In genomic region chr11:58235152-58235551, GRCm38 (mm10) we compare ENCODE assay signal across 9 mouse cellular contexts. TPM values are rescaled to one million over a fixed set of nuclear protein-coding genes. Genes with fewer than 3 reads are reported as not detected.
A peak's percentile ranks its signal among the peaks of the same experiment; 100 is the strongest.
DNase-seq lines count a peak whose midpoint lies in the region; ATAC-seq lines count a peak whose summit lies in the region.
"Had no signal": no experiment of that assay in that cellular context is flagged by ENCODE, and none has a peak within 500 bp of the region (broad histone marks: within the 10 kb centered on the region; RNA-seq: fewer than 3 reads in every experiment).

No protein-coding gene starts in this region.

- DNase-seq in heart, adult 18-20 months, result peak; percentile 42 to 49
- peak; percentile 67 to 68 for DNase-seq in B cell, adult 2 months
- DNase-seq in kidney, postnatal 25 days, result peak; percentile 60 to 67
- DNase-seq in retina, embryonic 14.5 days (ENCODE audit: low spot score), result peak; percentile 43
- no peak for DNase-seq in frontal cortex, postnatal 14 days (ENCODE audit: low spot score in 2 of 2)
- DNase-seq in left cerebral cortex, adult 18-20 months (ENCODE audit: low spot score in 2 of 2), result no peak

- no peaks in the 10 kb centered on the region for H3K9me3 ChIP-seq in heart, embryonic 11.5 days (replicated peaks; ENCODE audit: control insufficient read depth, low read length)

- no peak overlapping the region for H3K4me3 ChIP-seq in heart, embryonic 11.5 days (ENCODE audit: low read depth, low read length)

- H3K27ac ChIP-seq in heart, embryonic 11.5 days (ENCODE audit: low read depth, low read length), result no peak overlapping the region

- H3K27me3 ChIP-seq in heart, embryonic 11.5 days (ENCODE audit: control insufficient read depth, insufficient read depth, low read length), result no peaks in the 10 kb centered on the region

- peaks cover 3% of the 10 kb centered on the region; the same call in 1 of the 2 replicates for H3K4me1 ChIP-seq in heart, embryonic 11.5 days (ENCODE audit: control insufficient read depth, insufficient read depth, low read length)

- WGBS in heart, embryonic 11.5 days (ENCODE audit: insufficient replicate concordance), result 9% methylated on average over 6 of the region's 6 CpGs

- H3K9ac ChIP-seq in heart, embryonic 11.5 days (ENCODE audit: low read depth, low read length), result no peak overlapping the region

- no peaks in the 10 kb centered on the region for H3K36me3 ChIP-seq in heart, embryonic 11.5 days (ENCODE audit: control insufficient read depth, insufficient read depth, low read length)

- ATAC-seq in heart, embryonic 11.5 days (replicated peaks; ENCODE audit: insufficient number of reproducible peaks, low FRiP score, low TSS enrichment), result no peak
- peak; percentile 71 for ATAC-seq in activated CD4-positive, CD25-positive, alpha-beta regulatory T cell, adult 4 months

- no peak overlapping the region for H3K4me2 ChIP-seq in heart, embryonic 11.5 days

RNA-seq across cellular contexts. Expression of gene Irgm2, which starts 35.7 kb away (rescaled TPM):
- total RNA-seq in heart, adult 18-20 months (2021), result 10 to 100 TPM; 10.0 to 30.3 TPM
- polyA plus RNA-seq in heart, embryonic 11.5 days (2014; fragmentation: Nextera tagmentation; extraction: Ambion mirVana), result 1.4 and 1.6 TPM in 2 replicates
- polyA plus RNA-seq in activated CD4-positive, CD25-positive, alpha-beta regulatory T cell, adult 4 months (2017; shearing (Covaris generic)), result 10 to 100 TPM; 52.8 to 55.5 TPM
- 1 to 10 TPM; 2.4 to 3.6 TPM for total RNA-seq in left cerebral cortex, adult 18-20 months (2021)

RNA-seq across cellular contexts. Expression of gene Igtp, which starts 35.8 kb away (rescaled TPM):
- 10 to 100 TPM in 1 of 2 experiments, 1 to 10 TPM in 1; 9.2 to 33.3 TPM for total RNA-seq in heart, adult 18-20 months (2021)
- polyA plus RNA-seq in heart, embryonic 11.5 days (2014; fragmentation: Nextera tagmentation; extraction: Ambion mirVana), result 4.1 and 5.3 TPM in 2 replicates
- polyA plus RNA-seq in activated CD4-positive, CD25-positive, alpha-beta regulatory T cell, adult 4 months (2017; shearing (Covaris generic)), result 100 to 1,000 TPM; 396 to 413 TPM
- total RNA-seq in left cerebral cortex, adult 18-20 months (2021), result 1 to 10 TPM; 3.8 to 5.4 TPM

RNA-seq across cellular contexts. Expression of gene 4930438A08Rik, which starts 39.4 kb away (rescaled TPM):
- not detected for total RNA-seq in heart, adult 18-20 months (2021)
- not detected in 2 replicates for polyA plus RNA-seq in heart, embryonic 11.5 days (2014; fragmentation: Nextera tagmentation; extraction: Ambion mirVana)
- polyA plus RNA-seq in activated CD4-positive, CD25-positive, alpha-beta regulatory T cell, adult 4 months (2017; shearing (Covaris generic)), result not detected
- total RNA-seq in left cerebral cortex, adult 18-20 months (2021), result not detected
- total RNA-seq: left cerebral cortex, postnatal 10 days had no signal

Comparison
In these comparisons a context has a peak if more than half of its experiments do, and no peak if none do; other contexts are left out.
1. DNase-seq: peak in heart, adult 18-20 months (2 of 2), B cell, adult 2 months (2 of 2), kidney, postnatal 25 days (2 of 2) and retina, embryonic 14.5 days (single experiment); none in frontal cortex, postnatal 14 days (0 of 2) and left cerebral cortex, adult 18-20 months (0 of 2).